Comparison of ENCODE assay signal across 11 mouse cellular contexts in the genomic region with DNA sequence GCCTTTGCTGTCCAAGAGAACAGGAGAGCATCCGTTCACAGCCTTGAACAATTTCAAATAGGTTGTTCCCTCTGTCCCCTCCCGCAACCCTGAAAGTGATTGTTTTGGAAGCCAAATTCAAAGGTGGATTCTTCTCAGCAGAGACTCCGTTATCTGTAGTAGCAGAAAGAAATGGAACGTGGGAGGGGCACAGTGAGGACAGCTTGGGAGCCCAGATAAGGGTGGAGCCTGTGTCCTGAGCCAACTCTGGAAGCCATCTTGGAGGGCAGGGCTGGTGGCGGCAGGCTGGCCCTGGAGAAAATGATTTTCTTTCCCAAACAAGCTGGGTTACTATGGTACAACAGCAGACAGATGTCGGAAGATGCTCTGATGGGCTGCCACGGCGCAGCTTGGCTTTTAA. TPM values are rescaled to one million over a fixed set of nuclear protein-coding genes. Genes with fewer than 3 reads are reported as not detected.
DNase-seq lines count a peak whose midpoint lies in the region; ATAC-seq and TF ChIP-seq lines count a peak whose summit lies in the region.
"Had no signal": no experiment of that assay in that cellular context is flagged by ENCODE, and none has a peak within 500 bp of the region (broad histone marks: within the 10 kb centered on the region; RNA-seq: fewer than 3 reads in every experiment).

No protein-coding gene starts in this region.

- TF ChIP-seq POLR2A in kidney, adult 2 months (IDR thresholded peaks at IDR 0.05; ENCODE audit: low read depth, low read length), result no peak

- intact Hi-C loops in heart, postnatal 36 days (cut with DNase I), result loop anchor here (2.0 kb wide), 1 partner anchor 21 kb away; no protein-coding TSS in a partner anchor

- peak overlapping the region; percentile 39 for H3K4me2 ChIP-seq in heart, embryonic 11.5 days
- peak overlapping the region; percentile 69 for H3K4me2 ChIP-seq in liver, embryonic 16.5 days (ENCODE audit: low read depth, low read length)
- H3K4me2 ChIP-seq: limb, embryonic 15.5 days had no signal

- no peaks in the 10 kb centered on the region for H3K9me3 ChIP-seq in heart, embryonic 11.5 days (replicated peaks; ENCODE audit: control insufficient read depth, low read length)
- no peaks in the 10 kb centered on the region for H3K9me3 ChIP-seq in liver, embryonic 16.5 days (replicated peaks; ENCODE audit: control insufficient read depth, low read length)
- no peaks in the 10 kb centered on the region for H3K9me3 ChIP-seq in limb, embryonic 10.5 days (replicated peaks)
- H3K9me3 ChIP-seq: limb, embryonic 15.5 days had no signal

- H3K36me3 ChIP-seq in heart, embryonic 11.5 days (ENCODE audit: control insufficient read depth, insufficient read depth, low read length), result no peaks in the 10 kb centered on the region
- H3K36me3 ChIP-seq in liver, embryonic 16.5 days (ENCODE audit: control insufficient read depth, insufficient read depth), result no peaks in the 10 kb centered on the region
- H3K36me3 ChIP-seq in kidney, adult 2 months (ENCODE audit: control insufficient read depth, insufficient read depth, low read length), result no peaks in the 10 kb centered on the region
- H3K36me3 ChIP-seq in limb, embryonic 10.5 days, result no peaks in the 10 kb centered on the region
- H3K36me3 ChIP-seq: limb, embryonic 15.5 days had no signal

- no peak for DNase-seq in heart, postnatal 36 days
- DNase-seq in adrenal gland, postnatal 36 days, result peak; percentile 50 to 65
- peak; percentile 97 for DNase-seq in c-Kit-positive CD71-positive TER-119-positive erythroid progenitor cells, embryonic 14.5 days (ENCODE audit: low spot score)
- no peak for DNase-seq in kidney, adult 2 months
- no peak for DNase-seq in limb, embryonic 10.5 days (ENCODE audit: low spot score)
- DNase-seq in urinary bladder, adult 18-20 months (ENCODE audit: low spot score in 2 of 2), result no peak
- DNase-seq: right cerebral cortex, postnatal 14 days had no signal

- ATAC-seq in heart, embryonic 11.5 days (replicated peaks; ENCODE audit: insufficient number of reproducible peaks, low FRiP score, low TSS enrichment), result peak; percentile 82
- peak; percentile 88 for ATAC-seq in liver, embryonic 16.5 days (ENCODE audit: low read depth)

- peak overlapping the region; percentile 70 for H3K27ac ChIP-seq in heart, embryonic 11.5 days (ENCODE audit: low read depth, low read length)
- H3K27ac ChIP-seq in liver, embryonic 16.5 days (ENCODE audit: low read length), result peak overlapping the region; percentile 91
- H3K27ac ChIP-seq in kidney, adult 2 months (ENCODE audit: insufficient read depth, low read depth, low read length), result no peak overlapping the region
- no peak overlapping the region for H3K27ac ChIP-seq in limb, embryonic 10.5 days
- H3K27ac ChIP-seq: limb, embryonic 15.5 days had no signal

- no peak overlapping the region for H3K9ac ChIP-seq in heart, embryonic 11.5 days (ENCODE audit: low read depth, low read length)
- peak overlapping the region; percentile 63 for H3K9ac ChIP-seq in liver, embryonic 16.5 days (ENCODE audit: low read depth, low read length)
- H3K9ac ChIP-seq: limb, embryonic 15.5 days had no signal

- peaks cover 26% of the 10 kb centered on the region for H3K4me1 ChIP-seq in heart, embryonic 11.5 days (ENCODE audit: control insufficient read depth, insufficient read depth, low read length)
- H3K4me1 ChIP-seq in liver, embryonic 16.5 days (ENCODE audit: control insufficient read depth, low read depth, low read length), result peaks cover 78% of the 10 kb centered on the region
- H3K4me1 ChIP-seq in kidney, adult 2 months (ENCODE audit: control insufficient read depth, insufficient read depth, low read length), result no peaks in the 10 kb centered on the region
- H3K4me1 ChIP-seq in limb, embryonic 10.5 days, result 0 out of 2 replicates have a peak, but pooled peaks cover 4% of the 10 kb centered on the region

- H3K27me3 ChIP-seq in heart, embryonic 11.5 days (ENCODE audit: control insufficient read depth, insufficient read depth, low read length), result no peaks in the 10 kb centered on the region
- no peaks in the 10 kb centered on the region; the same call in 1 of the 2 replicates for H3K27me3 ChIP-seq in liver, embryonic 16.5 days (ENCODE audit: control insufficient read depth, insufficient read depth, low read depth, low read length)
- H3K27me3 ChIP-seq in kidney, adult 2 months (replicated peaks; ENCODE audit: control insufficient read depth, insufficient read depth, low read length), result no peaks in the 10 kb centered on the region
- no peaks in the 10 kb centered on the region for H3K27me3 ChIP-seq in limb, embryonic 10.5 days (ENCODE audit: low read depth, poor library complexity, severe bottlenecking)
- H3K27me3 ChIP-seq: limb, embryonic 15.5 days had no signal

- H3K4me3 ChIP-seq in heart, embryonic 11.5 days (ENCODE audit: low read depth, low read length), result no peak overlapping the region
- H3K4me3 ChIP-seq in liver, embryonic 16.5 days (ENCODE audit: low read depth, low read length), result peak overlapping the region; percentile 45
- no peak overlapping the region for H3K4me3 ChIP-seq in kidney, adult 2 months (ENCODE audit: insufficient read depth, low read depth, low read length)
- H3K4me3 ChIP-seq in limb, embryonic 10.5 days, result no peak overlapping the region
- H3K4me3 ChIP-seq: limb, embryonic 15.5 days; myocyte had no signal

- no peak for TF ChIP-seq CTCF in kidney, adult 2 months (conservative IDR thresholded peaks at IDR 0.05; ENCODE audit: insufficient read depth, insufficient read length, low read depth, low read length)

- WGBS in heart, embryonic 11.5 days (ENCODE audit: insufficient replicate concordance), result 58% methylated on average over 8 of the region's 8 CpGs
- 17% methylated on average over 8 of the region's 8 CpGs for WGBS in liver, embryonic 16.5 days (ENCODE audit: insufficient replicate concordance)
- 80% methylated on average over 8 of the region's 8 CpGs for WGBS in kidney, adult 2 months
- WGBS in limb, embryonic 10.5 days, result 81% methylated on average over 8 of the region's 8 CpGs

RNA-seq across cellular contexts. Expression of gene Bloc1s4, which starts 12.4 kb away (rescaled TPM):
- 20.0 and 20.1 TPM in 2 replicates for polyA plus RNA-seq in heart, embryonic 11.5 days (2014; fragmentation: Nextera tagmentation; extraction: Ambion mirVana)
- 10 to 100 TPM; 10.3 to 14.2 TPM for total RNA-seq in heart, postnatal 36 days (2021)
- 10 to 100 TPM; 31.7 to 32.5 TPM for total RNA-seq in adrenal gland, postnatal 36 days (2021)
- polyA plus RNA-seq in liver, embryonic 16.5 days (2015; fragmentation: Nextera tagmentation; extraction: Ambion mirVana), result 11.3 and 12.6 TPM in 2 replicates
- polyA plus RNA-seq in kidney, adult 2 months (2012; rRNA removed), result 15.8 and 21.1 TPM in 2 replicates
- polyA plus RNA-seq in limb, embryonic 10.5 days (2016; fragmentation: Nextera tagmentation; extraction: Ambion mirVana), result 23.7 and 25.5 TPM in 2 replicates

RNA-seq across cellular contexts. Expression of gene D5Ertd579e, which starts 40.2 kb away (rescaled TPM):
- polyA plus RNA-seq in heart, embryonic 11.5 days (2014; fragmentation: Nextera tagmentation; extraction: Ambion mirVana), result 27.8 and 32.0 TPM in 2 replicates
- total RNA-seq in heart, postnatal 36 days (2021), result 10 to 100 TPM; 75.5 to 90.6 TPM
- 10 to 100 TPM; 56.4 to 66.5 TPM for total RNA-seq in adrenal gland, postnatal 36 days (2021)
- 22.6 and 23.2 TPM in 2 replicates for polyA plus RNA-seq in liver, embryonic 16.5 days (2015; fragmentation: Nextera tagmentation; extraction: Ambion mirVana)
- 22.1 and 23.1 TPM in 2 replicates for polyA plus RNA-seq in kidney, adult 2 months (2012; rRNA removed)
- 22.5 and 25.1 TPM in 2 replicates for polyA plus RNA-seq in limb, embryonic 10.5 days (2016; fragmentation: Nextera tagmentation; extraction: Ambion mirVana)

Comparison
In these comparisons a context has a peak if more than half of its experiments do, and no peak if none do; other contexts are left out.
1. H3K27ac ChIP-seq: peak in heart, embryonic 11.5 days (single experiment) and liver, embryonic 16.5 days (single experiment); none in kidney, adult 2 months (single experiment) and limb, embryonic 10.5 days (single experiment).
2. DNase-seq: peak in adrenal gland, postnatal 36 days (2 of 2) and c-Kit-positive CD71-positive TER-119-positive erythroid progenitor cells, embryonic 14.5 days (single experiment); none in heart, postnatal 36 days (0 of 2), kidney, adult 2 months (single experiment), limb, embryonic 10.5 days (single experiment) and urinary bladder, adult 18-20 months (0 of 2).